Mouse (Mus musculus) gastrocnemius, postnatal 36 days (tissue): ENCODE data around the gene Cym. TPM values are rescaled to one million over a fixed set of nuclear protein-coding genes. Genes with fewer than 3 reads are reported as not detected.

Experiments
- DNase-seq, 2 experiments: peaks; one replicate each; pipeline ENCODE4 v3.0.0; 2022
- intact Hi-C: fragments of 180-260 bp; cut with DNase I; formaldehyde crosslinking; loops from one replicate; pipeline ENCODE4 v1.15.1; 2025
- total RNA-seq, 2 experiments: library from RNA; stranded (reverse); gene quantifications; 2 replicates each; pipeline ENCODE4 v1.2.3; 2021

The Cym gene
- total RNA-seq, 2 experiments from 2014 or later: not detected

- intact Hi-C loops: no loop called here
- no peak for DNase-seq
Observed at GRCm38 (mm10) chr3:107176501-107176900, 45.0 kb downstream of the Cym start.

GRCm38 (mm10) chr3:107175486-107175885 is 46.0 kb downstream of the Cym start:
- DNase-seq: no peak
- intact Hi-C loops: no loop called here

- no peak for DNase-seq
- intact Hi-C loops: no loop called here
Observed at GRCm38 (mm10) chr3:107172556-107172955, 49.0 kb downstream of the Cym start.

- intact Hi-C loops: no loop called here
- no peak for DNase-seq
Observed at GRCm38 (mm10) chr3:107171964-107172363, 49.6 kb downstream of the Cym start.

GRCm38 (mm10) chr3:107169552-107169951 is 52.0 kb downstream of the Cym start:
- DNase-seq: no peak
- intact Hi-C loops: no loop called here

GRCm38 (mm10) chr3:107162741-107163140 is 58.8 kb downstream of the Cym start:
- intact Hi-C loops: no loop called here
- no peak for DNase-seq

Other genes with a start within 250 kb of the Cym start
- gene Kcna3, start 185.6 kb downstream of the Cym start, total RNA-seq: under 1 TPM in 1 of 2 experiments, not detected in 1; 0.54 TPM
- gene Kcna2, start 120.6 kb downstream of the Cym start, total RNA-seq: 1 to 10 TPM; 1.1 to 1.5 TPM
- not detected for gene Kcna10, start 38.7 kb downstream of the Cym start, total RNA-seq
- not detected for gene A630076J17Rik, start 8.9 kb upstream of the Cym start, total RNA-seq
- gene Prok1, start 18.0 kb upstream of the Cym start, total RNA-seq: not detected
- 10 to 100 TPM; 50.4 to 58.4 TPM for gene Lamtor5, start 57.1 kb upstream of the Cym start, total RNA-seq
- under 1 TPM; 0.10 to 0.18 TPM for gene Slc16a4, start 69.5 kb upstream of the Cym start, total RNA-seq
- gene Rbm15, start 111.9 kb upstream of the Cym start, total RNA-seq: 10 to 100 TPM; 17.0 to 22.1 TPM
- gene Kcnc4, start 237.8 kb upstream of the Cym start, total RNA-seq: 10 to 100 TPM; 72.7 to 86.8 TPM